ENCODE assay signal across 26 mouse cellular contexts in the genomic region with DNA sequence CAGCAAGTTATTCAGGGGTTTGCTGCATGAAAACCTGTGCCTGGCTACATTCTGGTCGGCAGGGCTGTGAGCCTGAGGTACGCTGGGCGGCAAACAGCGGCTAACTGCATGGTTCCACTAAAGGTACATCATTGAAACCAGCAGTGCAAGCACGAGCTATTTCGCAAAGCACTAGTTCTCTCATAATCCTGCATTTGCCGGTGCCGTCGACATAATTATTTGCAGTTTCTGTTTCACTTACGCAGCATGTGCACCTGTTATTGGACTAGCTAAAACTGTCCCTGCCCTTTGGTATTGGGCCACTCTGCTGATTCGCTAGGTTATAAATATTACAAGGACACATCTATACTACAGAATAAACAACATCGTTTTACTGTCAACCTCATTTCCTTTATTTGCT. TPM values are rescaled to one million over a fixed set of nuclear protein-coding genes. Genes with fewer than 3 reads are reported as not detected.
DNase-seq lines count a peak whose midpoint lies in the region; ATAC-seq and TF ChIP-seq lines count a peak whose summit lies in the region.
"Had no signal": no experiment of that assay in that cellular context is flagged by ENCODE, and none has a peak within 500 bp of the region (broad histone marks: within the 10 kb centered on the region; RNA-seq: fewer than 3 reads in every experiment).

No protein-coding gene starts in this region.

- in situ Hi-C loops in CH12.LX (cut with MboI; ENCODE audit: low pct_ligation_motif_present, low pct_unique_long_range_greater_than_20kb, low sequenced_read_pairs) = no loop called here

- TF ChIP-seq CTCF in liver, postnatal 0 days (IDR thresholded peaks at IDR 0.05; ENCODE audit: low read depth) = no peak
- no peak for TF ChIP-seq CTCF in CH12.LX (conservative IDR thresholded peaks at IDR 0.05 in 1 of 2, IDR thresholded peaks at IDR 0.05 in 1 of 2; ENCODE audit: low read depth in 2 of 2, low read length in 2 of 2)

- DNase-seq in heart, adult 11 months = peak; percentile 74
- DNase-seq in heart, postnatal 4 days = no peak
- DNase-seq in liver, postnatal 0 days = no peak
- DNase-seq in CH12.LX (ENCODE audit: extremely low read depth) = no peak
- DNase-seq in skeletal muscle tissue, adult 2 months (ENCODE audit: low read depth, low spot score) = peak; percentile 78
- no peak for DNase-seq in yolk sac, embryonic 10.5 days (ENCODE audit: low spot score)
- DNase-seq: adrenal gland, adult 2 months; cerebellum, adult 18-20 months; cerebellum, postnatal 14 days; heart, postnatal 10 days; kidney, adult 11 months; kidney, postnatal 10 days; liver, embryonic 13.5 days; retina, postnatal 1 day; right cerebral cortex, postnatal 25 days; thymus, adult 18-20 months; thymus, postnatal 36 days had no signal

- TF ChIP-seq EP300 in liver, postnatal 0 days (IDR thresholded peaks at IDR 0.05; ENCODE audit: low read depth) = no peak
- no peak for TF ChIP-seq EP300 in CH12.LX (IDR thresholded peaks at IDR 0.05; ENCODE audit: low read length)

- no peaks in the 10 kb centered on the region for H3K79me2 ChIP-seq in CH12.LX (replicated peaks; ENCODE audit: control insufficient read depth, extremely low read depth, insufficient read depth, poor library complexity, severe bottlenecking)

- no peaks in the 10 kb centered on the region for H3K36me3 ChIP-seq in liver, postnatal 0 days (replicated peaks; ENCODE audit: insufficient read depth, low read length)
- no peaks in the 10 kb centered on the region for H3K36me3 ChIP-seq in liver, embryonic 12.5 days
- no peaks in the 10 kb centered on the region for H3K36me3 ChIP-seq in CH12.LX (replicated peaks in 1 of 2; ENCODE audit: control insufficient read depth in 1 of 2, insufficient read depth in 1 of 2, low read length in 1 of 2)
- H3K36me3 ChIP-seq: forebrain, embryonic 10.5 days; liver, embryonic 13.5 days; lung, embryonic 15.5 days; midbrain, embryonic 15.5 days; neural tube, embryonic 13.5 days had no signal

- peak; percentile 62; the same call in 1 of the 2 replicates for ATAC-seq in liver, postnatal 0 days
- no peak for ATAC-seq in liver, embryonic 12.5 days
- ATAC-seq: forebrain, embryonic 16.5 days; hindbrain, postnatal 0 days; midbrain, embryonic 15.5 days had no signal

- H3K9ac ChIP-seq in liver, postnatal 0 days (replicated peaks) = no peak overlapping the region
- no peak overlapping the region for H3K9ac ChIP-seq in liver, embryonic 12.5 days
- peak overlapping the region; percentile 29; the same call in 1 of the 2 replicates for H3K9ac ChIP-seq in CH12.LX (ENCODE audit: insufficient read depth, low read depth)
- H3K9ac ChIP-seq: liver, embryonic 13.5 days; lung, embryonic 15.5 days; midbrain, embryonic 15.5 days; neural tube, embryonic 13.5 days had no signal

- no peak for TF ChIP-seq RAD21 in CH12.LX (IDR thresholded peaks at IDR 0.05; ENCODE audit: low read depth, low read length)

- H3K9me3 ChIP-seq in liver, postnatal 0 days (ENCODE audit: low read length) = no peaks in the 10 kb centered on the region
- no peaks in the 10 kb centered on the region for H3K9me3 ChIP-seq in liver, embryonic 12.5 days (replicated peaks)
- no peaks in the 10 kb centered on the region for H3K9me3 ChIP-seq in CH12.LX (replicated peaks; ENCODE audit: low read length)
- H3K9me3 ChIP-seq: forebrain, embryonic 10.5 days; liver, embryonic 13.5 days; lung, embryonic 15.5 days; midbrain, embryonic 15.5 days; neural tube, embryonic 13.5 days had no signal

- H3K27ac ChIP-seq in liver, postnatal 0 days (ENCODE audit: low read depth) = peak overlapping the region; percentile 62
- H3K27ac ChIP-seq in liver, embryonic 12.5 days = no peak overlapping the region
- no peak overlapping the region for H3K27ac ChIP-seq in CH12.LX (ENCODE audit: insufficient read depth, low read depth)
- H3K27ac ChIP-seq: forebrain, embryonic 10.5 days; hindbrain, postnatal 0 days; liver, embryonic 13.5 days; lung, embryonic 15.5 days; midbrain, embryonic 15.5 days; neural tube, embryonic 13.5 days had no signal

- dilution Hi-C loops in CH12.LX (cut with MboI; ENCODE audit: extremely low pct_ligation_motif_present, extremely low pct_unique_long_range_greater_than_20kb, low sequenced_read_pairs) = no loop called here

- no peak overlapping the region for H3K4me3 ChIP-seq in liver, postnatal 0 days (ENCODE audit: low read depth, low read length)
- H3K4me3 ChIP-seq in liver, embryonic 12.5 days = no peak overlapping the region
- H3K4me3 ChIP-seq in CH12.LX (replicated peaks in 1 of 3; ENCODE audit: low read depth in 2 of 3, low read length in 2 of 3, poor library complexity in 1 of 3) = peak overlapping the region in 1 of 3 experiments; percentile 50
- H3K4me3 ChIP-seq: forebrain, embryonic 10.5 days; liver, embryonic 13.5 days; lung, embryonic 15.5 days; midbrain, embryonic 15.5 days; neural tube, embryonic 13.5 days had no signal

- WGBS in liver, postnatal 0 days (ENCODE audit: insufficient replicate concordance) = 68% methylated on average over 12 of the region's 12 CpGs
- 81% methylated on average over 12 of the region's 12 CpGs for WGBS in liver, embryonic 12.5 days (ENCODE audit: insufficient replicate concordance)

- H3K4me1 ChIP-seq in liver, postnatal 0 days (ENCODE audit: insufficient read depth) = peaks cover 13% of the 10 kb centered on the region
- H3K4me1 ChIP-seq in liver, embryonic 12.5 days = peaks cover 6% of the 10 kb centered on the region; the same call in 1 of the 2 replicates
- peaks cover 0 to 5% of the 10 kb centered on the region in 2 experiments; a peak in 1 of 4 replicates for H3K4me1 ChIP-seq in CH12.LX (ENCODE audit: control insufficient read depth in 1 of 2, insufficient read depth in 2 of 2)
- H3K4me1 ChIP-seq: midbrain, embryonic 15.5 days; neural tube, embryonic 13.5 days had no signal

- no peak for TF ChIP-seq POLR2A in CH12.LX (IDR thresholded peaks at IDR 0.05; ENCODE audit: low read depth, low read length)

- peak overlapping the region; percentile 44 for H3K4me2 ChIP-seq in liver, postnatal 0 days (ENCODE audit: low read depth, low read length)
- H3K4me2 ChIP-seq in liver, embryonic 12.5 days = no peak overlapping the region
- H3K4me2 ChIP-seq in CH12.LX (ENCODE audit: insufficient read depth, low read depth, poor library complexity, severe bottlenecking) = peak overlapping the region; percentile 83
- H3K4me2 ChIP-seq: heart, embryonic 11.5 days; liver, embryonic 13.5 days; lung, embryonic 15.5 days; midbrain, embryonic 15.5 days; neural tube, embryonic 13.5 days had no signal

- no peaks in the 10 kb centered on the region for H3K27me3 ChIP-seq in liver, postnatal 0 days (ENCODE audit: insufficient read depth, low read length)
- H3K27me3 ChIP-seq in liver, embryonic 12.5 days (replicated peaks) = no peaks in the 10 kb centered on the region
- H3K27me3 ChIP-seq in CH12.LX (replicated peaks) = no peaks in the 10 kb centered on the region
- H3K27me3 ChIP-seq: liver, embryonic 13.5 days; lung, embryonic 15.5 days; midbrain, embryonic 15.5 days; neural tube, embryonic 13.5 days had no signal

TF ChIP-seq in CH12.LX, 34 proteins besides CTCF, POLR2A, EP300 and RAD21:
- TF ChIP-seq ZNF384 (IDR thresholded peaks at IDR 0.05; ENCODE audit: low read depth, low read length) (no peak), IRF4 (IDR thresholded peaks at IDR 0.05; ENCODE audit: low read depth, low read length) (peak; percentile 41; the same call in 1 of the 2 replicates), GABPA (IDR thresholded peaks at IDR 0.05; ENCODE audit: insufficient replicate concordance, low read depth, low read length) (no peak), BHLHE40 (IDR thresholded peaks at IDR 0.05; ENCODE audit: low read depth, low read length) (peak; percentile 53; the same call in 1 of the 2 replicates), RCOR1 (conservative IDR thresholded peaks at IDR 0.05; ENCODE audit: low read depth, low read length) (no peak), MXI1 (IDR thresholded peaks at IDR 0.05; ENCODE audit: low read depth, low read length) (no peak)

RNA-seq across cellular contexts. Expression of gene Cped1, which starts 24.5 kb away (rescaled TPM):
- 1 to 10 TPM; 7.2 to 9.9 TPM for total RNA-seq in heart, postnatal 4 days (2021)
- 8.2 and 8.9 TPM in 2 replicates for polyA plus RNA-seq in liver, postnatal 0 days (2015; fragmentation: Nextera tagmentation; extraction: Ambion mirVana)
- 3.6 and 4.1 TPM in 2 replicates for polyA plus RNA-seq in liver, embryonic 12.5 days (2016; fragmentation: Nextera tagmentation; extraction: Ambion mirVana)
- total RNA-seq in CH12.LX (2012; rRNA removed) (4.7 and 6.8 TPM in 2 replicates), CH12.LX (2014; rRNA removed) (0.46 and 0.51 TPM in 2 replicates)
- 1.1 TPM in 2 replicates for polyA plus RNA-seq in CH12.LX (2012; ENCODE audit: insufficient read length, low read depth)
- total RNA-seq: MEL had no signal

Comparison
In these comparisons a context has a peak if more than half of its experiments do, and no peak if none do; other contexts are left out.
1. DNase-seq: peak in heart, adult 11 months (single experiment) and skeletal muscle tissue, adult 2 months (single experiment); none in heart, postnatal 4 days (single experiment), liver, postnatal 0 days (single experiment), CH12.LX (single experiment) and yolk sac, embryonic 10.5 days (single experiment).